Mouse (Mus musculus): ENCODE results near the gene Smarca1.

The Smarca1 gene

GRCm38 (mm10) chrX:47808717-47809116, 84.1 kb downstream of the Smarca1 start:
- no peak for DNase-seq (ENCODE audit: low read depth in 2 of 2, low spot score in 2 of 2)

- DNase-seq (ENCODE audit: low read depth in 2 of 2, low spot score in 2 of 2) = no peak
Measured at GRCm38 (mm10) chrX:47764440-47764839, 128.3 kb downstream of the Smarca1 start.

GRCm38 (mm10) chrX:47760212-47760611, 132.6 kb downstream of the Smarca1 start:
- no peak for DNase-seq (ENCODE audit: low read depth in 2 of 2, low spot score in 2 of 2)

Measured in CD8-positive naive resting alpha-beta T cell, adult 2 months (primary cell).